ENCODE assay signal across 8 mouse cellular contexts in genomic region chr9:44604290-44604778, GRCm38 (mm10). TPM values are rescaled to one million over a fixed set of nuclear protein-coding genes. Genes with fewer than 3 reads are reported as not detected.
DNase-seq lines count a peak whose midpoint lies in the region; ATAC-seq and TF ChIP-seq lines count a peak whose summit lies in the region.

No protein-coding gene starts in this region.

- under 1% methylated on average over 46 of the region's 65 CpGs for WGBS in forebrain, embryonic 12.5 days
- under 1% methylated on average over 43 of the region's 65 CpGs for WGBS in heart, postnatal 0 days
- under 1% methylated on average over 51 of the region's 65 CpGs for WGBS in liver, embryonic 16.5 days (ENCODE audit: insufficient replicate concordance)
- WGBS in neural tube, embryonic 12.5 days = under 1% methylated on average over 57 of the region's 65 CpGs

- H3K36me3 ChIP-seq in forebrain, embryonic 12.5 days (replicated peaks) = peaks cover 22% of the 10 kb centered on the region
- peaks cover 23% of the 10 kb centered on the region for H3K36me3 ChIP-seq in heart, postnatal 0 days (replicated peaks; ENCODE audit: control insufficient read depth, insufficient read depth, low read length)
- peaks cover 14% of the 10 kb centered on the region for H3K36me3 ChIP-seq in liver, embryonic 16.5 days (ENCODE audit: control insufficient read depth, insufficient read depth)
- peaks cover 19% of the 10 kb centered on the region for H3K36me3 ChIP-seq in neural tube, embryonic 12.5 days

- no peaks in the 10 kb centered on the region for H3K9me3 ChIP-seq in forebrain, embryonic 12.5 days
- H3K9me3 ChIP-seq in heart, postnatal 0 days (replicated peaks; ENCODE audit: control insufficient read depth, low read length) = no peaks in the 10 kb centered on the region
- no peaks in the 10 kb centered on the region for H3K9me3 ChIP-seq in liver, embryonic 16.5 days (replicated peaks; ENCODE audit: control insufficient read depth, low read length)
- H3K9me3 ChIP-seq in neural tube, embryonic 12.5 days = no peaks in the 10 kb centered on the region

- H3K27ac ChIP-seq in forebrain, embryonic 12.5 days = peak overlapping the region; percentile 99
- H3K27ac ChIP-seq in heart, postnatal 0 days (ENCODE audit: low read depth) = peak overlapping the region; percentile 100
- H3K27ac ChIP-seq in liver, embryonic 16.5 days (ENCODE audit: low read length) = peak overlapping the region; percentile 98
- peak overlapping the region; percentile 99 for H3K27ac ChIP-seq in neural tube, embryonic 12.5 days

- DNase-seq in c-Kit-positive CD71-positive TER-119-negative erythroid progenitor cells, embryonic 14.5 days (ENCODE audit: low read depth) = peak; percentile 46
- peak; percentile 76 for DNase-seq in heart, postnatal 0 days (ENCODE audit: low spot score)
- DNase-seq in kidney, postnatal 4 days = peak; percentile 85 to 92
- peak; percentile 58 for DNase-seq in telencephalon, adult 2 months (ENCODE audit: low read depth, low spot score)

- peak; percentile 38 for ATAC-seq in CD4-positive, CD25-positive, alpha-beta regulatory T cell, adult 4 months
- peak; percentile 69 for ATAC-seq in forebrain, embryonic 12.5 days (ENCODE audit: low FRiP score)
- peak; percentile 63 for ATAC-seq in heart, postnatal 0 days (ENCODE audit: insufficient read depth, low read depth)
- peak; percentile 12; the same call in 1 of the 2 replicates for ATAC-seq in liver, embryonic 16.5 days (ENCODE audit: low read depth)
- peak; percentile 71 for ATAC-seq in neural tube, embryonic 12.5 days (ENCODE audit: low FRiP score, low read depth)

- peak overlapping the region; percentile 100 for H3K9ac ChIP-seq in forebrain, embryonic 12.5 days
- H3K9ac ChIP-seq in heart, postnatal 0 days (replicated peaks; ENCODE audit: low read depth, low read length) = peak overlapping the region; percentile 100
- H3K9ac ChIP-seq in liver, embryonic 16.5 days (ENCODE audit: low read depth, low read length) = peak overlapping the region; percentile 100
- H3K9ac ChIP-seq in neural tube, embryonic 12.5 days = peak overlapping the region; percentile 100

- TF ChIP-seq EP300 in heart, postnatal 0 days (IDR thresholded peaks at IDR 0.05; ENCODE audit: low read depth) = no peak

- H3K4me3 ChIP-seq in forebrain, embryonic 12.5 days (replicated peaks) = peak overlapping the region; percentile 88
- peak overlapping the region; percentile 99 for H3K4me3 ChIP-seq in heart, postnatal 0 days (ENCODE audit: low read depth, low read length)
- H3K4me3 ChIP-seq in liver, embryonic 16.5 days (ENCODE audit: low read depth, low read length) = peak overlapping the region; percentile 99
- H3K4me3 ChIP-seq in neural tube, embryonic 12.5 days = peak overlapping the region; percentile 99

- peaks cover 37% of the 10 kb centered on the region for H3K4me1 ChIP-seq in forebrain, embryonic 12.5 days
- peaks cover 27% of the 10 kb centered on the region for H3K4me1 ChIP-seq in heart, postnatal 0 days (ENCODE audit: control insufficient read depth, insufficient read depth)
- H3K4me1 ChIP-seq in liver, embryonic 16.5 days (ENCODE audit: control insufficient read depth, low read depth, low read length) = peaks cover 24% of the 10 kb centered on the region
- H3K4me1 ChIP-seq in neural tube, embryonic 12.5 days = peaks cover 25% of the 10 kb centered on the region

- no peak for TF ChIP-seq CTCF in heart, postnatal 0 days (IDR thresholded peaks at IDR 0.05; ENCODE audit: low read depth)

- H3K4me2 ChIP-seq in forebrain, embryonic 12.5 days = peak overlapping the region; percentile 90
- H3K4me2 ChIP-seq in heart, postnatal 0 days (ENCODE audit: low read depth, low read length) = peak overlapping the region; percentile 87
- peak overlapping the region; percentile 73 for H3K4me2 ChIP-seq in liver, embryonic 16.5 days (ENCODE audit: low read depth, low read length)
- H3K4me2 ChIP-seq in neural tube, embryonic 12.5 days (replicated peaks) = peak overlapping the region; percentile 88

- no peaks in the 10 kb centered on the region for H3K27me3 ChIP-seq in forebrain, embryonic 12.5 days
- no peaks in the 10 kb centered on the region for H3K27me3 ChIP-seq in heart, postnatal 0 days (ENCODE audit: control insufficient read depth, insufficient read depth, low read length)
- H3K27me3 ChIP-seq in liver, embryonic 16.5 days (ENCODE audit: control insufficient read depth, insufficient read depth, low read depth, low read length) = no peaks in the 10 kb centered on the region
- H3K27me3 ChIP-seq in neural tube, embryonic 12.5 days (replicated peaks) = no peaks in the 10 kb centered on the region

RNA-seq across cellular contexts. Expression of gene Ddx6, which starts 0.4 kb away (rescaled TPM):
- 10 to 100 TPM; 68.5 to 94.4 TPM for polyA plus RNA-seq in CD4-positive, CD25-positive, alpha-beta regulatory T cell, adult 4 months (2017; shearing (Covaris generic))
- 22.8 and 24.4 TPM in 2 replicates for polyA plus RNA-seq in forebrain, embryonic 12.5 days (2016; fragmentation: Nextera tagmentation; extraction: Ambion mirVana)
- total RNA-seq in heart, postnatal 0 days (2014; rRNA removed; ENCODE audit: low replicate concordance) = 30.9 and 33.9 TPM in 2 replicates
- polyA plus RNA-seq in heart, postnatal 0 days (2015; fragmentation: Nextera tagmentation; extraction: Ambion mirVana) = 10.5 and 11.0 TPM in 2 replicates
- polyA plus RNA-seq in liver, embryonic 16.5 days (2015; fragmentation: Nextera tagmentation; extraction: Ambion mirVana) = 4.5 and 5.5 TPM in 2 replicates
- polyA plus RNA-seq in neural tube, embryonic 12.5 days (2016; fragmentation: Nextera tagmentation; extraction: Ambion mirVana) = 17.6 and 26.7 TPM in 2 replicates

RNA-seq across cellular contexts. Expression of gene Cxcr5, which starts 42.7 kb away (rescaled TPM):
- 100 to 1,000 TPM in 1 of 2 experiments, 10 to 100 TPM in 1; 93.9 to 121 TPM for polyA plus RNA-seq in CD4-positive, CD25-positive, alpha-beta regulatory T cell, adult 4 months (2017; shearing (Covaris generic))
- polyA plus RNA-seq in forebrain, embryonic 12.5 days (2016; fragmentation: Nextera tagmentation; extraction: Ambion mirVana) = 0.27 TPM in 1 of 2 replicates, not detected in the other
- not detected in 2 replicates for total RNA-seq in heart, postnatal 0 days (2014; rRNA removed; ENCODE audit: low replicate concordance)
- not detected in 2 replicates for polyA plus RNA-seq in heart, postnatal 0 days (2015; fragmentation: Nextera tagmentation; extraction: Ambion mirVana)
- polyA plus RNA-seq in liver, embryonic 16.5 days (2015; fragmentation: Nextera tagmentation; extraction: Ambion mirVana) = 0.14 TPM in 1 of 2 replicates, not detected in the other
- not detected in 2 replicates for polyA plus RNA-seq in neural tube, embryonic 12.5 days (2016; fragmentation: Nextera tagmentation; extraction: Ambion mirVana)

Comparison
In these comparisons a context has a peak if more than half of its experiments do, and no peak if none do; other contexts are left out.
1. Peak in every context shown above with its lines: DNase-seq, ATAC-seq, H3K4me3 ChIP-seq and H3K27ac ChIP-seq.
2. ATAC-seq: peak in every context shown above with its lines; median percentile 71 in neural tube, embryonic 12.5 days; 69 in forebrain, embryonic 12.5 days; 63 in heart, postnatal 0 days; 38 in CD4-positive, CD25-positive, alpha-beta regulatory T cell, adult 4 months; 12 in liver, embryonic 16.5 days.
3. RNA of gene Cxcr5, which starts 42.7 kb away (polyA plus RNA-seq): 93.9 to 121 TPM in CD4-positive, CD25-positive, alpha-beta regulatory T cell, adult 4 months; 0.27 TPM in forebrain, embryonic 12.5 days, 0.14 TPM in liver, embryonic 16.5 days, not detected in heart, postnatal 0 days and not detected in neural tube, embryonic 12.5 days; every median in the first group is over 10 times any median in the second.